Mouse (Mus musculus): Measurements from ENCODE around the gene H2-Ke6. TPM values are rescaled to one million over a fixed set of nuclear protein-coding genes. Genes with fewer than 3 reads are reported as not detected.
A peak's percentile ranks its signal among the peaks of the same experiment; 100 is the strongest.

H2-Ke6 gene
- polyA plus RNA-seq, 1 experiment: 122 TPM

- H3K4me1 ChIP-seq (ENCODE audit: control insufficient read depth, insufficient read depth, insufficient read length): peaks cover 19% of the 10 kb centered on the region; the same call in 1 of the 2 replicates
- H3K36me3 ChIP-seq (ENCODE audit: control insufficient read depth, insufficient read depth, low read length): peaks cover 29% of the 10 kb centered on the region
- peak within 1 kb of the TSS; percentile 94 for H3K27ac ChIP-seq (ENCODE audit: insufficient read depth, low read length)
- H3K4me3 ChIP-seq (ENCODE audit: extremely low read depth, insufficient read depth, insufficient read length): peak within 1 kb of the TSS; percentile 91
- TF ChIP-seq CTCF (IDR thresholded peaks at IDR 0.05; ENCODE audit: extremely low read depth, insufficient read depth, insufficient read length, insufficient replicate concordance) (no peak), POLR2A (IDR thresholded peaks at IDR 0.05; ENCODE audit: low read depth, low read length) (peak; percentile 79)
- peak; percentile 96 to 98 for DNase-seq (ENCODE audit: low read depth in 1 of 2, low spot score in 2 of 2)
- under 1% methylated on average over 86 of the region's 88 CpGs for WGBS
- no peaks in the 10 kb centered on the region for H3K27me3 ChIP-seq (ENCODE audit: control insufficient read depth, insufficient read depth, low read length)
These were observed 3.8 kb upstream of the H2-Ke6 start, which contains the start of the genes Slc39a7 and Rxrb for GRCm38 (mm10) chr17:34031465-34032173. Slc39a7 (minus strand) TSS chr17:34031682. Rxrb (plus strand) TSS chr17:34031812.

GRCm38 (mm10) chr17:34030861-34031326 is 3.0 kb upstream of the H2-Ke6 start:
- peak overlapping the region; percentile 89 for H3K4me3 ChIP-seq (ENCODE audit: extremely low read depth, insufficient read depth, insufficient read length)
- DNase-seq (ENCODE audit: low read depth in 1 of 2, low spot score in 2 of 2): peak in 1 of 2 experiments; percentile 32
- peak overlapping the region; percentile 87 for H3K27ac ChIP-seq (ENCODE audit: insufficient read depth, low read length)
- H3K27me3 ChIP-seq (ENCODE audit: control insufficient read depth, insufficient read depth, low read length): no peaks in the 10 kb centered on the region
- H3K36me3 ChIP-seq (ENCODE audit: control insufficient read depth, insufficient read depth, low read length): peaks cover 25% of the 10 kb centered on the region
- TF ChIP-seq CTCF (IDR thresholded peaks at IDR 0.05; ENCODE audit: extremely low read depth, insufficient read depth, insufficient read length, insufficient replicate concordance): no peak
- TF ChIP-seq POLR2A (IDR thresholded peaks at IDR 0.05; ENCODE audit: low read depth, low read length): no peak
- peaks cover 25% of the 10 kb centered on the region; the same call in 1 of the 2 replicates for H3K4me1 ChIP-seq (ENCODE audit: control insufficient read depth, insufficient read depth, insufficient read length)
- 5% methylated on average over 20 of the region's 20 CpGs for WGBS

- Histone ChIP-seq H3K36me3 (ENCODE audit: control insufficient read depth, insufficient read depth, low read length) (peaks cover 19% of the 10 kb centered on the region), H3K4me1 (ENCODE audit: control insufficient read depth, insufficient read depth, insufficient read length) (peaks cover 27% of the 10 kb centered on the region; the same call in 1 of the 2 replicates), H3K27me3 (ENCODE audit: control insufficient read depth, insufficient read depth, low read length) (no peaks in the 10 kb centered on the region), H3K27ac (ENCODE audit: insufficient read depth, low read length) (no peak overlapping the region), H3K4me3 (ENCODE audit: extremely low read depth, insufficient read depth, insufficient read length) (no peak overlapping the region)
- WGBS: 90% methylated on average over 21 of the region's 21 CpGs
- TF ChIP-seq POLR2A (IDR thresholded peaks at IDR 0.05; ENCODE audit: low read depth, low read length): no peak
- no peak for TF ChIP-seq CTCF (IDR thresholded peaks at IDR 0.05; ENCODE audit: extremely low read depth, insufficient read depth, insufficient read length, insufficient replicate concordance)
- no peak for DNase-seq (ENCODE audit: low read depth in 1 of 2, low spot score in 2 of 2)
These were observed 2.2 kb upstream of the H2-Ke6 start for GRCm38 (mm10) chr17:34029890-34030595.

- no peaks in the 10 kb centered on the region for H3K27me3 ChIP-seq (ENCODE audit: control insufficient read depth, insufficient read depth, low read length)
- peaks cover 16% of the 10 kb centered on the region for H3K36me3 ChIP-seq (ENCODE audit: control insufficient read depth, insufficient read depth, low read length)
- no peak overlapping the region for H3K27ac ChIP-seq (ENCODE audit: insufficient read depth, low read length)
- DNase-seq (ENCODE audit: low read depth in 1 of 2, low spot score in 2 of 2): no peak
- 86% methylated on average over 18 of the region's 18 CpGs for WGBS
- no peak overlapping the region for H3K4me3 ChIP-seq (ENCODE audit: extremely low read depth, insufficient read depth, insufficient read length)
- TF ChIP-seq CTCF (IDR thresholded peaks at IDR 0.05; ENCODE audit: extremely low read depth, insufficient read depth, insufficient read length, insufficient replicate concordance): no peak
- no peak for TF ChIP-seq POLR2A (IDR thresholded peaks at IDR 0.05; ENCODE audit: low read depth, low read length)
- H3K4me1 ChIP-seq (ENCODE audit: control insufficient read depth, insufficient read depth, insufficient read length): peaks cover 27% of the 10 kb centered on the region; the same call in 1 of the 2 replicates
These were observed 1.5 kb upstream of the H2-Ke6 start for GRCm38 (mm10) chr17:34029150-34029889.

- Histone ChIP-seq H3K27ac (ENCODE audit: insufficient read depth, low read length) (no peak overlapping the region), H3K4me3 (ENCODE audit: extremely low read depth, insufficient read depth, insufficient read length) (no peak overlapping the region), H3K36me3 (ENCODE audit: control insufficient read depth, insufficient read depth, low read length) (peaks cover 14% of the 10 kb centered on the region), H3K27me3 (ENCODE audit: control insufficient read depth, insufficient read depth, low read length) (no peaks in the 10 kb centered on the region), H3K4me1 (ENCODE audit: control insufficient read depth, insufficient read depth, insufficient read length) (peaks cover 27% of the 10 kb centered on the region; the same call in 1 of the 2 replicates)
- 92% methylated on average over 17 of the region's 17 CpGs for WGBS
- DNase-seq (ENCODE audit: low read depth in 1 of 2, low spot score in 2 of 2): no peak
- TF ChIP-seq CTCF (IDR thresholded peaks at IDR 0.05; ENCODE audit: extremely low read depth, insufficient read depth, insufficient read length, insufficient replicate concordance): no peak
- TF ChIP-seq POLR2A (IDR thresholded peaks at IDR 0.05; ENCODE audit: low read depth, low read length): no peak
These were observed 765 bp upstream of the H2-Ke6 start for GRCm38 (mm10) chr17:34028501-34029149.

All from spleen, adult 2 months (tissue).